Mouse (Mus musculus) embryonic fibroblast, embryonic 13.5 days (primary cell): ENCODE data around the gene Atp8a1.

Source experiments
- CTCF ChIP-seq: IDR thresholded peaks from 2 replicates; pipeline ENCODE4 v1.5.1; 2011; ENCODE audit warnings: mild to moderate bottlenecking, control low read depth, low read length, moderate library complexity, borderline replicate concordance; ENCODE audit not compliant: insufficient read depth
- POLR2A ChIP-seq: IDR thresholded peaks from 2 replicates; pipeline ENCODE4 v1.6.1; 2011; ENCODE audit warnings: low read depth, mild to moderate bottlenecking, control low read depth, low read length, moderate library complexity

DNA sequence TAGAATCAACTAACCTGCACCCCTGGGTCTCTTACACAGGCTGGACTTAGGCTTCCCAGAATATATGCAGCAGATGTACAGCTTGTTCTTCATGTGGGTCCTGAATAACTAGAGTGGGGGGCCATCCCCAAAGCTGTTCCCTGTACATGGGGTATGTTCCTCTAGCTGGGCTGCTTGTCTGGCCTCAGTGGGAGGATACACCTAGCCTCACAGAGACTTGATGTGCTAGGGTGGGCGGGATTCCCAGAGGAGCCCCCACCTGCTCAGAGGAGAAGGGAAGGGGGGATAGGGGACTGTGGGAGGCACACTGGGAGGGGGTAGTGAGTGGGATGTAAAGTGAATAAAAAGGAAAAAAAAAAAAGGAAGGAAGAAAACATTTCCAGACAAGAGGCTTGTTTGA, 147.8 kb downstream of the Atp8a1 start:
- no peak for TF ChIP-seq POLR2A
- TF ChIP-seq CTCF: no peak
